Mouse (Mus musculus): ENCODE results near the gene Clcn2. TPM values are rescaled to one million over a fixed set of nuclear protein-coding genes. Genes with fewer than 3 reads are reported as not detected.

Clcn2 gene
- polyA plus RNA-seq, 1 experiment from 2014 or later, result 11.9 TPM

- H3K36me3 ChIP-seq (ENCODE audit: control insufficient read depth, insufficient read depth, low read length), result peaks cover 29% of the 10 kb centered on the region
These were observed 17.5 kb downstream of the Clcn2 start for GRCm38 (mm10) chr16:20700036-20700435.

GRCm38 (mm10) chr16:20699266-20699665, 18.3 kb downstream of the Clcn2 start:
- no peak for DNase-seq (ENCODE audit: low spot score)
- no peaks in the 10 kb centered on the region for H3K9me3 ChIP-seq (replicated peaks; ENCODE audit: control insufficient read depth, low read length)
- H3K4me1 ChIP-seq (ENCODE audit: control insufficient read depth, insufficient read depth, low read length), result peaks cover 23% of the 10 kb centered on the region
- no peak overlapping the region for H3K4me3 ChIP-seq (ENCODE audit: low read depth, low read length)
- peaks cover 29% of the 10 kb centered on the region for H3K36me3 ChIP-seq (ENCODE audit: control insufficient read depth, insufficient read depth, low read length)
- H3K27me3 ChIP-seq (replicated peaks; ENCODE audit: control insufficient read depth, insufficient read depth, low read length), result no peaks in the 10 kb centered on the region
- no peak for ATAC-seq
- no peak overlapping the region for H3K27ac ChIP-seq (ENCODE audit: low read depth, low read length)
- WGBS, result 81% methylated on average over 5 of the region's 5 CpGs
- no peak overlapping the region for H3K4me2 ChIP-seq (ENCODE audit: low read length)
- no peak overlapping the region for H3K9ac ChIP-seq (ENCODE audit: low read length)

More at GRCm38 (mm10) chr16:20700036-20700435, 17.5 kb downstream of the Clcn2 start:
- Histone ChIP-seq H3K4me2 (ENCODE audit: low read length) (no peak overlapping the region), H3K9me3 (replicated peaks; ENCODE audit: control insufficient read depth, low read length) (no peaks in the 10 kb centered on the region), H3K27me3 (replicated peaks; ENCODE audit: control insufficient read depth, insufficient read depth, low read length) (no peaks in the 10 kb centered on the region), H3K4me3 (ENCODE audit: low read depth, low read length) (no peak overlapping the region), H3K4me1 (ENCODE audit: control insufficient read depth, insufficient read depth, low read length) (peaks cover 19% of the 10 kb centered on the region), H3K27ac (ENCODE audit: low read depth, low read length) (no peak overlapping the region), H3K9ac (ENCODE audit: low read length) (no peak overlapping the region)
- no peak for ATAC-seq
- no peak for DNase-seq (ENCODE audit: low spot score)
- 38% methylated on average over 5 of the region's 5 CpGs for WGBS

DNA sequence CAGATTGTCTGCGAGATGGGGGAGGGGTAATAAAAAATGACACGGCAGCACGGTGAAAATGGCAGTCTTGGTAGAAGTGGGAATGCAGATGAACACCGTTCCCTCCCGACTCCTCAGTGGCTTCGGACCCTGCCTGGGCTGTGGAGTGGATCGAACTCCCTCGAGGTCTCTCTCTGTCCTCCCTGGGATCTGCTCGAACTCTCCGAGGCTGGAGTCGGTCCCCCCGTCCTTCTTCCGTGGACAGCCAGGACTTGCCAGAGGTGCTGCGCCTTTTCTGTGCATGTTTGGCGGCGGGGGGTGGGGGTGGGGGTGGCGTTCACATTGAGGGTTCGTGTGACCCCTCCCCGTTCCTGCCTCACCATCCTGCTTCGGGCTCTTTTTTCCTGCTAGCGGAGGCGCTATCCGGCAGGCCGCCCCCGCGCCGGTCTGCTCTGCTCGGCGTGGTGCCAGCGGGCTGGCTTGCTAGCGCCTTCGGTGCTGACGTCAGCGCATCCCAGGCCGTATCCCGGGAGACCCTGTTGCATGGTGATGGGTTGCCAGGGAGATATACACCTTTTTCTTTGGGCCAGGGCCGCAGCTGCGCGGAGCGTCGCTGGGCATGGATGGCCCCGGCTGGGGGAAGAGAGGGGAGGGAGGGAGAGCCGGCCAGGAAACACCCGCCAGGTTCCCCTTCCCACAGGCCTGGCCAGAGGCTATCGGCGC, 21.8 kb downstream of the Clcn2 start:
- WGBS, result 1% methylated on average over 46 of the region's 46 CpGs
- ATAC-seq (peak; percentile 84), DNase-seq (ENCODE audit: low spot score) (peak; percentile 97)
- Histone ChIP-seq H3K4me3 (ENCODE audit: low read depth, low read length) (peak overlapping the region; percentile 35), H3K36me3 (ENCODE audit: control insufficient read depth, insufficient read depth, low read length) (peaks cover 35% of the 10 kb centered on the region), H3K4me2 (ENCODE audit: low read length) (peak overlapping the region; percentile 88), H3K4me1 (ENCODE audit: control insufficient read depth, insufficient read depth, low read length) (peaks cover 21% of the 10 kb centered on the region), H3K9ac (ENCODE audit: low read length) (peak overlapping the region; percentile 55), H3K27ac (ENCODE audit: low read depth, low read length) (peak overlapping the region; percentile 74), H3K27me3 (replicated peaks; ENCODE audit: control insufficient read depth, insufficient read depth, low read length) (no peaks in the 10 kb centered on the region), H3K9me3 (replicated peaks; ENCODE audit: control insufficient read depth, low read length) (no peaks in the 10 kb centered on the region)

DNA sequence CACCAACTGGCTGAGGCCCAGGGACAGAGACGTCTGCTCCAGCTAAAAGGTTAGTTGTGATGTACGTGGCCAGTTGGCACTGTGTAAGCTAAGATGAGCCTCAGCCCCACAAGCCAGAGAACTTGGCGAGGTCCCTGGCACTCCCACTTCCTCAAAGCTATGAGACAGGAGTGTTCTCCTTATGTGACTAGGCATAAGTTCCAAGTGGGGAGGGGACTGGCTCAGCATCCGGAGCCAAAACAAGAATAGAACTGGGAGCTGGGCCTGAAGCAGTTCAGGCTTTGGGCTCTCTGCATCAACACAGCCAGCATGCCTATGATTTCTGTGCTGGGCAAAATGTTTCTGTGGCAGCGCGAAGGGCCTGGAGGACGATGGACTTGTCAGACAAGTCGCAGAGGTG, 22.8 kb downstream of the Clcn2 start:
- H3K4me3 ChIP-seq (ENCODE audit: low read depth, low read length), result no peak overlapping the region
- 62% methylated on average over 8 of the region's 8 CpGs for WGBS
- ATAC-seq, result no peak
- H3K27me3 ChIP-seq (replicated peaks; ENCODE audit: control insufficient read depth, insufficient read depth, low read length), result no peaks in the 10 kb centered on the region
- peaks cover 39% of the 10 kb centered on the region for H3K36me3 ChIP-seq (ENCODE audit: control insufficient read depth, insufficient read depth, low read length)
- peak overlapping the region; percentile 88 for H3K4me2 ChIP-seq (ENCODE audit: low read length)
- no peak overlapping the region for H3K9ac ChIP-seq (ENCODE audit: low read length)
- H3K27ac ChIP-seq (ENCODE audit: low read depth, low read length), result peak overlapping the region; percentile 17; the same call in 1 of the 2 replicates
- no peaks in the 10 kb centered on the region for H3K9me3 ChIP-seq (replicated peaks; ENCODE audit: control insufficient read depth, low read length)
- H3K4me1 ChIP-seq (ENCODE audit: control insufficient read depth, insufficient read depth, low read length), result peaks cover 21% of the 10 kb centered on the region
- peak; percentile 74 for DNase-seq (ENCODE audit: low spot score)

DNA sequence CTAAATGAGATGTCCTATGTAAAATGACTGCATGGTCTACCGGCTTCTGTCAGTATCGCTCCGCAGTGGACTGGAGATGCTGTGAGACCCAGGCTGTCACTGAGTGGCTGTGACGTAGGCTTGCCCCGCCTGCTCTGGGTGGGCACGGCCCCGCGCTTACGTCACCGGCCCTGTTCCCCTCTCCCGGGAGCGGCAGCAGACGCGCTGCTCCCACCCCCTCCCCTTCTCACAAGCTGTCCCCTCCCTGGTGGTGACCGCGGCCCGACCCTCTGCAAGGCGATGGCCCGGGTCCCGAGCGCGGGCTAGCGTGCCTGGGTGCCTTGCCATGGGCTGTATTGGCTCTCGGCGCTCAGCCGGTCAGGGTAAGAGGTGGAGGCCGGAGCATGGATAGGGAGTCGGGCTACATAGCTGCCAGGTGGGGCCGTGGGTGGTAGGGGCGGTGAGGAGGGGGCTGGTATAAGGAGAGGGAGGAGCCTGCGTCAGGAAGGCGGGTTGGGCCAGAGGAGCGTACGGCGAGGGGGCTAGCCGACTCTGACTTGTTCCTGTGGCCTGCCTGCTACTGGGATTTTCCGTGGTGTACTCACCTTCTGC, 24.3 kb downstream of the Clcn2 start, which contains the start of gene Fam131a:
Gene Fam131a, plus strand, starts transcription at position 131 of the 591 bp plus-strand sequence.
- Histone ChIP-seq H3K9me3 (replicated peaks; ENCODE audit: control insufficient read depth, low read length) (no peaks in the 10 kb centered on the region), H3K36me3 (ENCODE audit: control insufficient read depth, insufficient read depth, low read length) (peaks cover 41% of the 10 kb centered on the region), H3K4me2 (ENCODE audit: low read length) (peak within 1 kb of the TSS; percentile 88), H3K4me1 (ENCODE audit: control insufficient read depth, insufficient read depth, low read length) (peaks cover 21% of the 10 kb centered on the region), H3K9ac (ENCODE audit: low read length) (peak within 1 kb of the TSS; percentile 79), H3K4me3 (ENCODE audit: low read depth, low read length) (peak within 1 kb of the TSS; percentile 57), H3K27me3 (replicated peaks; ENCODE audit: control insufficient read depth, insufficient read depth, low read length) (no peaks in the 10 kb centered on the region), H3K27ac (ENCODE audit: low read depth, low read length) (peak within 1 kb of the TSS; percentile 93)
- ATAC-seq, result peak; percentile 93
- WGBS, result under 1% methylated on average over 37 of the region's 37 CpGs
- DNase-seq (ENCODE audit: low spot score), result peak; percentile 96

- no peak for DNase-seq (ENCODE audit: low spot score)
- 0 out of 2 replicates have a peak overlapping the region, but pooled peaks have one; percentile 57 for H3K4me3 ChIP-seq (ENCODE audit: low read depth, low read length)
These were observed 25.1 kb downstream of the Clcn2 start for GRCm38 (mm10) chr16:20692241-20692965.

DNA sequence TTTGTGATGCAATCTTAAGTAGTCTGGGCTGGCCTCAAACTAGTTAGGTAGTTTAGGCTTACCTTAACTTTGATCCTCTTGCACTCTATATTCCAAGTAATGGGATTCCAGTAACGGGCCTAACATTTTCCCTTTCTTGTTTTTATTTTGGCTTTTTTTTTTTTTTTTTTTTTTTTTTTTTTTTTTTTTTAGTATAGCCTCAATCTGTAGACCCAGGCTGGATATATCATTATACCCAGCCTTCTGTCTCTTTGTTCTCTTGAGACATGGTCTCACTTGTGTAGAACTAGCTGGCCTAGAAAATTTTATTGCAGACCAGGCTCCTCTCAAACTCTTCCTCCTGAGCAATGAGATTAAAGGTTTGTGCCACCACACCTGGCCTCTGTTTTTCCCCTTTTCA, 25.9 kb downstream of the Clcn2 start:
- Histone ChIP-seq H3K9me3 (replicated peaks; ENCODE audit: control insufficient read depth, low read length) (no peaks in the 10 kb centered on the region), H3K4me1 (ENCODE audit: control insufficient read depth, insufficient read depth, low read length) (peaks cover 18% of the 10 kb centered on the region), H3K36me3 (ENCODE audit: control insufficient read depth, insufficient read depth, low read length) (peaks cover 57% of the 10 kb centered on the region), H3K9ac (ENCODE audit: low read length) (no peak overlapping the region), H3K27ac (ENCODE audit: low read depth, low read length) (no peak overlapping the region), H3K27me3 (replicated peaks; ENCODE audit: control insufficient read depth, insufficient read depth, low read length) (no peaks in the 10 kb centered on the region), H3K4me2 (ENCODE audit: low read length) (no peak overlapping the region), H3K4me3 (ENCODE audit: low read depth, low read length) (no peak overlapping the region)
- 89% methylated on average over 1 of the region's 1 CpGs for WGBS
- no peak for DNase-seq (ENCODE audit: low spot score)
- no peak for ATAC-seq

More at GRCm38 (mm10) chr16:20692241-20692965, 25.1 kb downstream of the Clcn2 start:
- H3K9ac ChIP-seq (ENCODE audit: low read length), result peak overlapping the region; percentile 79; the same call in 1 of the 2 replicates
- peaks cover 49% of the 10 kb centered on the region for H3K36me3 ChIP-seq (ENCODE audit: control insufficient read depth, insufficient read depth, low read length)
- no peaks in the 10 kb centered on the region for H3K27me3 ChIP-seq (replicated peaks; ENCODE audit: control insufficient read depth, insufficient read depth, low read length)
- 47% methylated on average over 16 of the region's 16 CpGs for WGBS
- peak overlapping the region; percentile 88; the same call in 1 of the 2 replicates for H3K4me2 ChIP-seq (ENCODE audit: low read length)
- no peaks in the 10 kb centered on the region for H3K9me3 ChIP-seq (replicated peaks; ENCODE audit: control insufficient read depth, low read length)
- H3K4me1 ChIP-seq (ENCODE audit: control insufficient read depth, insufficient read depth, low read length), result peaks cover 21% of the 10 kb centered on the region
- no peak for ATAC-seq
- peak overlapping the region; percentile 93 for H3K27ac ChIP-seq (ENCODE audit: low read depth, low read length)

GRCm38 (mm10) chr16:20690774-20691173, 26.8 kb downstream of the Clcn2 start:
- H3K27ac ChIP-seq (ENCODE audit: low read depth, low read length), result no peak overlapping the region
- 92% methylated on average over 3 of the region's 3 CpGs for WGBS
- no peak overlapping the region for H3K9ac ChIP-seq (ENCODE audit: low read length)
- no peak overlapping the region for H3K4me2 ChIP-seq (ENCODE audit: low read length)
- DNase-seq (ENCODE audit: low spot score) (no peak), ATAC-seq (no peak)
- H3K9me3 ChIP-seq (replicated peaks; ENCODE audit: control insufficient read depth, low read length), result no peaks in the 10 kb centered on the region
- peaks cover 15% of the 10 kb centered on the region for H3K4me1 ChIP-seq (ENCODE audit: control insufficient read depth, insufficient read depth, low read length)
- peaks cover 65% of the 10 kb centered on the region for H3K36me3 ChIP-seq (ENCODE audit: control insufficient read depth, insufficient read depth, low read length)
- H3K4me3 ChIP-seq (ENCODE audit: low read depth, low read length), result no peak overlapping the region
- H3K27me3 ChIP-seq (replicated peaks; ENCODE audit: control insufficient read depth, insufficient read depth, low read length), result no peaks in the 10 kb centered on the region

Measured in forebrain, embryonic 14.5 days (tissue).